Mouse (Mus musculus): ENCODE measurements around the gene Trmt10b. TPM values are rescaled to one million over a fixed set of nuclear protein-coding genes. Genes with fewer than 3 reads are reported as not detected.

The Trmt10b gene
- polyA plus RNA-seq, 1 experiment from 2014 or later, result 23.5 TPM

DNA sequence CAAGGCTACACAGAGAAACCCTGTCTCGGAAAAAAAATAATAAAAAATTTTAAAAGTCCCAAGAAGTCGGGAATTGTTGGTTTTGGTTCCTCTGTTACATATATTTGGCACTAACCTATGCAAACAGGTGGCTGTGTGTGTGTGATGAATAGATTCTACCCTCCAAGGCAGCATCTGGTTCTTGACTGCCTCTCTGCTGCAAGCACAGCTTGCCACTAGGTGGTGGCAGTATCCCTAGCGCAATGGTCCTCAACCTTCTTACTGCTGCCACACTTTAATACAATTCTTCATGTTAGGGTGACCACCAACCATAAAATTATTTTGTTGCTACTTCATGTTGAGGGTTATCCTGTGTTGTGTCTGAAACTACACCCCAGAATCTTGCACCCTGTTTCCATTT lies 10.6 kb upstream of the Trmt10b start:
- Histone ChIP-seq H3K36me3 (no peaks in the 10 kb centered on the region), H3K9ac (replicated peaks) (no peak overlapping the region), H3K9me3 (replicated peaks) (no peaks in the 10 kb centered on the region), H3K4me1 (no peaks in the 10 kb centered on the region), H3K4me2 (no peak overlapping the region), H3K27ac (replicated peaks) (no peak overlapping the region), H3K27me3 (replicated peaks) (no peaks in the 10 kb centered on the region), H3K4me3 (replicated peaks) (no peak overlapping the region)
- 56% methylated on average over 3 of the region's 3 CpGs for whole genome bisulfite sequencing
- no peak for ATAC-seq (ENCODE audit: low FRiP score)

DNA sequence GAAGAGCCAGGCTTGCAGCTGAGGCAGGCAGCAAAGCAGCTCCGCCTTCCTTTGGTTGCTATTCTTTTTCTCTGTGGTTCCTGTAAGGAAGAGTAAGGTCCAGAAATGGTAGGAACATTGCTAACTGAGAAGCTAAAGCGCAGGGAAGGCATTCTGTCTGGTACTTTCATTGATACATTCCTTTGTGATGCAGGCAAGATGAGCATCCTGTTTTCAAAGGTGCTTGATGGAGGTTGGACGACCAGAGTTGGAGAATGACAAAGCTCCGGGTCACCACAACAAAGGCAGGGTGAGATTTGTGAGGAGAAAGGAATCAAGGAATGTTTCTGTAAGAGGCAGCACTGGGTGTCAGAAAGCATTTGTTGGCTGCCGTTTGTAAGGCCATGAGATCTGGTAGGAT lies 9.0 kb upstream of the Trmt10b start:
- Histone ChIP-seq H3K4me1 (no peaks in the 10 kb centered on the region), H3K4me3 (replicated peaks) (no peak overlapping the region), H3K9ac (replicated peaks) (no peak overlapping the region), H3K4me2 (no peak overlapping the region), H3K9me3 (replicated peaks) (no peaks in the 10 kb centered on the region), H3K36me3 (no peaks in the 10 kb centered on the region), H3K27ac (replicated peaks) (no peak overlapping the region), H3K27me3 (replicated peaks) (no peaks in the 10 kb centered on the region)
- 76% methylated on average over 5 of the region's 5 CpGs for WGBS
- ATAC-seq (ENCODE audit: low FRiP score), result no peak

DNA sequence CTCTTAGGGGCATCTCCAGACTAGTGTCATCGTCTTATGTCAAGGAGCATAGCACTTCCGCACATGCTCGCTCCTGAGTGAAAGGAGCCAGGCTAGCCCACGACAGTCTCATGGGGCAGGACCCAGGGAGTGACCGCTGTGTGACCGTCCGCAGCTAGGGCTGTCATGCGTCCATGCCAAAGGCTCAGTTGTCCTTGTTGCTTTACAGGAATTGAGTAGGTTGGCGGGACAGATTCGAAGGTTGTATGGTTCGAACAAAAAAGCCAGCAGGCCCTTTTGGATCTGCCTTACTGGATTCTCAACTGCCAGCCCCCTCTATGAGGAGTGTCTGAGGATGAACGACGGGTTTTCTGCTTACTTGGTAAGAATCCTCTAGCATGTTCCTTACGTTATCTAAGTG lies 8.6 kb downstream of the Trmt10b start:
- H3K4me1 ChIP-seq, result no peaks in the 10 kb centered on the region
- H3K27me3 ChIP-seq (replicated peaks), result no peaks in the 10 kb centered on the region
- ATAC-seq (ENCODE audit: low FRiP score), result no peak
- no peak overlapping the region for H3K4me2 ChIP-seq
- no peak overlapping the region for H3K9ac ChIP-seq (replicated peaks)
- no peak overlapping the region for H3K4me3 ChIP-seq (replicated peaks)
- no peak overlapping the region for H3K27ac ChIP-seq (replicated peaks)
- 99% methylated on average over 14 of the region's 14 CpGs for WGBS
- peaks cover 81% of the 10 kb centered on the region for H3K36me3 ChIP-seq
- 0 out of 2 replicates have a peak, but pooled peaks cover 3% of the 10 kb centered on the region for H3K9me3 ChIP-seq (replicated peaks)

DNA sequence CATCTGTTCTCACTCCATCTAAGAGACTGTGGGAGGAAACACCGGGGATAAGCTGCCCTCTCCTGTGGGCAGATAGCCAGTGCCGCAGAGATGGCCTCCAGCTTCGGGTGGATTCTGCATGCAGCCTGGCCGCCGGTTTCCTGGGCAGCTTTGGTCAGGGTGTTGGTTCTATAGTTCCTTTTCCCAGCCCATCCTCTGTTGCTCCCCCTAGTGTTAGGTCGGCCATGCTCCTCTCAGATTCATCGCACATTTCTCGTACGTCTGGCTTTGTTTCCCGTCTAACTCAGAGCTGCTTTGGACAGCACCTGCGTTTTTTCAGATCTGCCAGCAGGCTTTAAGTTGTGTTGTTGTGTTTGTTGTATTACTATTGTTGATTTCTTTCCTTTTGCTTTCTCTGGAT lies 11.1 kb downstream of the Trmt10b start:
- H3K27me3 ChIP-seq (replicated peaks), result no peaks in the 10 kb centered on the region
- no peak for ATAC-seq (ENCODE audit: low FRiP score)
- H3K4me2 ChIP-seq, result no peak overlapping the region
- peaks cover 75% of the 10 kb centered on the region for H3K36me3 ChIP-seq
- WGBS, result 46% methylated on average over 11 of the region's 11 CpGs
- H3K4me3 ChIP-seq (replicated peaks), result no peak overlapping the region
- H3K9ac ChIP-seq (replicated peaks), result no peak overlapping the region
- no peak overlapping the region for H3K27ac ChIP-seq (replicated peaks)
- no peaks in the 10 kb centered on the region for H3K4me1 ChIP-seq
- 0 out of 2 replicates have a peak, but pooled peaks cover 3% of the 10 kb centered on the region for H3K9me3 ChIP-seq (replicated peaks)

GRCm38 (mm10) chr4:45308606-45309005 lies 11.7 kb downstream of the Trmt10b start:
- Histone ChIP-seq H3K27ac (replicated peaks) (no peak overlapping the region), H3K36me3 (peaks cover 72% of the 10 kb centered on the region), H3K4me3 (replicated peaks) (no peak overlapping the region), H3K9ac (replicated peaks) (no peak overlapping the region), H3K4me2 (no peak overlapping the region), H3K4me1 (no peaks in the 10 kb centered on the region), H3K27me3 (replicated peaks) (no peaks in the 10 kb centered on the region), H3K9me3 (replicated peaks) (0 out of 2 replicates have a peak, but pooled peaks cover 3% of the 10 kb centered on the region)
- no peak for ATAC-seq (ENCODE audit: low FRiP score)
- 93% methylated on average over 6 of the region's 6 CpGs for WGBS

- Histone ChIP-seq H3K27ac (replicated peaks) (no peak overlapping the region), H3K36me3 (peaks cover 71% of the 10 kb centered on the region), H3K9me3 (replicated peaks) (no peaks in the 10 kb centered on the region), H3K4me1 (no peaks in the 10 kb centered on the region), H3K27me3 (replicated peaks) (no peaks in the 10 kb centered on the region), H3K9ac (replicated peaks) (no peak overlapping the region), H3K4me3 (replicated peaks) (no peak overlapping the region), H3K4me2 (no peak overlapping the region)
- no peak for ATAC-seq (ENCODE audit: low FRiP score)
- WGBS, result 98% methylated on average over 2 of the region's 2 CpGs
Measured at GRCm38 (mm10) chr4:45311056-45311455, 14.1 kb downstream of the Trmt10b start.

DNA sequence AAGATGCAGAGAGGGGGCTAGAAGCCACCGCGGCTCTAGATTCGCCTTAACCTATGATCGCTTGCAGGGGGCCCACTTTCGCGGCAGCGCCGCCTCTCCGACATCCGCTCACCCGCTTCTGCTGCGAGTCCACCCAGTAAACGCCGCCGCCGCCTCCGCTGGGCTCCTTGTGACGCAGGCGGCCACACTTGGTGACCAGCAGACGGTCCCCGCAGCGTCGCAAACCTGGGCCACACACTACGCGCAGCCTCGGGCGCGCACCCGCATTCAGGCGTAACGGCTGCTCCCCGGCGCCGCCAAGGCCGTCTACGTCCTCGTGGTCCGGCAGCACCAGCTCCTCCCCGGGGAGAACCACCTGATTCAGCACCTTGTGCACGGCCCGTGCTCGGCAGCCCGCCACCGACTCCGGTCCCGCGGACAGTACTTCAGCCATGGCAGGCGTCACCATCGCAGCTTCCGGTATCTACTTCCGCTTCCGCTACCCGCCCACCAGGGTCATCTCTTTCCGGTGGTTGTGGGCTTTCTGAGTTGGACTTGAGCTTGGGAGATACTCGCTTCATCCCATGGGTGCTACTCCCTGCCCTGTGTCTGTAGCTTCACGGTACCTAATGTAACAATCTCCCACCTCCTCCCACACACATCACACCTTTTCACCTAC lies 23.4 kb downstream of the Trmt10b start:
- Histone ChIP-seq H3K4me1 (peaks cover 23% of the 10 kb centered on the region), H3K4me3 (replicated peaks) (peak overlapping the region; percentile 72), H3K9me3 (replicated peaks) (no peaks in the 10 kb centered on the region), H3K27me3 (replicated peaks) (peaks cover 25% of the 10 kb centered on the region), H3K9ac (replicated peaks) (peak overlapping the region; percentile 78), H3K36me3 (peaks cover 24% of the 10 kb centered on the region), H3K4me2 (peak overlapping the region; percentile 71), H3K27ac (replicated peaks) (peak overlapping the region; percentile 86)
- under 1% methylated on average over 55 of the region's 56 CpGs for WGBS
- ATAC-seq (ENCODE audit: low FRiP score), result peak; percentile 88

GRCm38 (mm10) chr4:45331139-45331538 lies 34.2 kb downstream of the Trmt10b start:
- Histone ChIP-seq H3K4me1 (no peaks in the 10 kb centered on the region), H3K9ac (replicated peaks) (no peak overlapping the region), H3K27ac (replicated peaks) (no peak overlapping the region), H3K27me3 (replicated peaks) (no peaks in the 10 kb centered on the region), H3K9me3 (replicated peaks) (no peaks in the 10 kb centered on the region), H3K4me3 (replicated peaks) (no peak overlapping the region), H3K36me3 (no peaks in the 10 kb centered on the region), H3K4me2 (no peak overlapping the region)
- 77% methylated on average over 7 of the region's 7 CpGs for WGBS
- no peak for ATAC-seq (ENCODE audit: low FRiP score)

DNA sequence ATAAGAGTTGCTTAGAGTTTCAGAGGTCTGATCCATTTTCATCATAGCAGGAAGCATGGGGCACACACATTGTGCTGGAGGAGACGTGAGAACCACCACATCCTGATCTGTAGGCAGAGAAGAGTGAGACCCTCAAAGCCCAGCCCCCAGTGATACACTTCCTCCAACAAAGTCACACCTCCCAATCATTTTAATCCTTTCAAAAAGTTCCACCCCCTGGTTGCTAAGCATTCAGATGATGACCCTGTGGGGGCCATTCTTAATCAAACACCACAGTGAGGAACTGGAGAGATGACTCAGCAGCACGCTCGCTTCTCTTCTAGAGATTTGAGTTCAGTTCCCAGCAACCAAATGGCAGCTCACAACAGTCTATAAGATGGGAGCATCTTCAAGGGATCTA lies 35.5 kb downstream of the Trmt10b start:
- no peak overlapping the region for H3K9ac ChIP-seq (replicated peaks)
- H3K27ac ChIP-seq (replicated peaks), result no peak overlapping the region
- WGBS, result 75% methylated on average over 3 of the region's 3 CpGs
- H3K4me3 ChIP-seq (replicated peaks), result no peak overlapping the region
- no peak overlapping the region for H3K4me2 ChIP-seq
- H3K27me3 ChIP-seq (replicated peaks), result peaks cover 2% of the 10 kb centered on the region; the same call in 1 of the 2 replicates
- no peak for ATAC-seq (ENCODE audit: low FRiP score)
- H3K36me3 ChIP-seq, result no peaks in the 10 kb centered on the region
- H3K4me1 ChIP-seq, result no peaks in the 10 kb centered on the region
- H3K9me3 ChIP-seq (replicated peaks), result no peaks in the 10 kb centered on the region

- 55% methylated on average over 9 of the region's 9 CpGs for WGBS
- ATAC-seq (ENCODE audit: low FRiP score), result peak; percentile 13; the same call in 1 of the 2 replicates
- Histone ChIP-seq H3K4me3 (replicated peaks) (peak overlapping the region; percentile 68), H3K4me1 (peaks cover 32% of the 10 kb centered on the region), H3K4me2 (peak overlapping the region; percentile 95), H3K9me3 (replicated peaks) (no peaks in the 10 kb centered on the region), H3K27me3 (replicated peaks) (peaks cover 2% of the 10 kb centered on the region; the same call in 1 of the 2 replicates), H3K36me3 (no peaks in the 10 kb centered on the region), H3K27ac (replicated peaks) (peak overlapping the region; percentile 95), H3K9ac (replicated peaks) (peak overlapping the region; percentile 65)
Measured at GRCm38 (mm10) chr4:45341226-45341625, 44.3 kb downstream of the Trmt10b start.

DNA sequence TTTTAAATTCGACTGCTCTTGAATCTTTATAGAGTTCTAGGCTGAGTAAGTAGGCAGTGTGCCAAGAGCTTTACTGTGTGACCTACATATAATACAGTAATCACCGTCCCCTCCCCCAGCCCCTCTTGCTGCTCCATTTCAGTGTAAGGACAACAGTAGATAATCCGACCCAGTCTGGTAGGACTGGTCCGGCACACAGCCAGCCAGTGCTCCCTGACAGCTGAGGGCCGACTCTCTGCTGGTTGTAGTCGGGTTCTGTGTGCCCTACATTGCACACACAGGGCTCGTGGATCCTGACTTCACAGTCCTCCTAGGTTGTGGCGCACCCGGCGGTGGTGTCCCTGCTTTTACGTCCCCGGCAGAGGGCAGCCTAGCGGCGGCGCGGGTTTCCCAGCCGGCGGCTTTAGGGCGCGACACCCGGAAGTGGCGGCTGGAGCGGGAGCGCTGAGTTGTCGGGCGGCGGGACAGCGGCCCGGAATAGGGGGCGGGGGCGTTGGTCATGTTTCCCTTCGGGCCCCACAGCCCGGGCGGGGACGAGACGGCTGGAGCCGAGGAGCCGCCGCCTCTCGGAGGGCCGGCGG lies 44.8 kb downstream of the Trmt10b start, which contains the start of gene Dcaf10:
TSS of gene Dcaf10 (plus strand) at position 433 of the 581 bp plus-strand sequence.
- H3K27me3 ChIP-seq (replicated peaks), result peaks cover under 1% of the 10 kb centered on the region; the same call in 1 of the 2 replicates
- no peaks in the 10 kb centered on the region for H3K9me3 ChIP-seq (replicated peaks)
- H3K4me1 ChIP-seq, result peaks cover 34% of the 10 kb centered on the region
- H3K36me3 ChIP-seq, result no peaks in the 10 kb centered on the region
- WGBS, result 1% methylated on average over 39 of the region's 42 CpGs
- H3K27ac ChIP-seq (replicated peaks), result peak within 1 kb of the TSS; percentile 95
- peak within 1 kb of the TSS; percentile 95 for H3K4me2 ChIP-seq
- peak within 1 kb of the TSS; percentile 68 for H3K4me3 ChIP-seq (replicated peaks)
- H3K9ac ChIP-seq (replicated peaks), result peak within 1 kb of the TSS; percentile 92
- peak; percentile 96 for ATAC-seq (ENCODE audit: low FRiP score)

Measured in neural tube, embryonic 15.5 days (tissue).